Mouse (Mus musculus): Measurements from ENCODE around the gene Med26.

GRCm38 (mm10) chr8:72512648-72513047 lies 35.4 kb downstream of the Med26 start:
- no peak for TF ChIP-seq CTCF (IDR thresholded peaks at IDR 0.05)
- no peak for TF ChIP-seq POLR2A (IDR thresholded peaks at IDR 0.05; ENCODE audit: insufficient read depth, low read depth, low read length)
- no peak for TF ChIP-seq EP300 (IDR thresholded peaks at IDR 0.05; ENCODE audit: insufficient read depth, low read depth, low read length)
